Mouse (Mus musculus): Measurements from ENCODE around the gene Lmntd2. TPM values are rescaled to one million over a fixed set of nuclear protein-coding genes. Genes with fewer than 3 reads are reported as not detected.

Gene Lmntd2
- polyA plus RNA-seq, 1 experiment from 2014 or later, result 0.35 TPM

DNA sequence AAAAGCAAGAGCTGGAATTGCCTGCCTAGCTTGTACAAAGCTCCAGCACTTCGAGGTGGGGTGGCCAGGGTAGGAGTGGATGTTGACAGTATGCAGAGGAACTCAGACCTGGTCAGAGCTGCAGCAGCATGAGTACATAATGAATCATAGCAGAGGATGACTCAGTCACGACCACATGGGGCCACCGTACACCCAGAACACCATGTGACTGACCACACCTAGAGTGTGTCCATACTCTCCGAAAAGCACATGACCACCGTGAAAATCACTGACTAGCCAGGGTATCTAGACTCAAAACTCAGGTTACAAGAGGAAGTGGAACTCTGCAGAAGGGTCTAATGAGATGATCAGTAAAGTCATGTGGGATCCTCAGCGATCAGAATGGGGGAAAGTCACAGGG is 49.0 kb downstream of the Lmntd2 start:
- 87% methylated on average over 6 of the region's 6 CpGs for WGBS

DNA sequence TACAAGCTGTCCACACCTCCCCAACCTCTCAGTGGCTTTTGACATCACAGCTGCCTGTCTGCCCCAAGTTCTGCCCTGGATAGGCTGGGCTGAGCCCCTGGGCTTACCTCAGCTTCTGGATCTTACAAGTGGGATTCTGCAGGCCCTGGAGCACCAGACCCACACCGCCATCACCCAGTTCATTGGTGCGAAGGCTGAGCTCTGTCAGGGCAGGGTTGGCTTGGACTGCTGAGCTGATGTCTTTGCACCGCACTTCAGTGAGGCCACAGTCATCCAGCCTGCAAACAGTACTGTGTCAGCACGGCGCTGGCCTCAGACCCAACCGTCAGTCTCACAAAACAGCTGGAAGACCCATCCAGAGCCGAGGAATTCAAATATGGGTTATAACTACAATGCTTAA is 49.5 kb downstream of the Lmntd2 start:
- H3K4me2 ChIP-seq (ENCODE audit: low read length), result no peak overlapping the region
- WGBS, result 92% methylated on average over 7 of the region's 7 CpGs
- no peaks in the 10 kb centered on the region; the same call in 1 of the 2 replicates for H3K4me1 ChIP-seq (ENCODE audit: control insufficient read depth, insufficient read depth, low read depth, low read length)
- H3K4me3 ChIP-seq (ENCODE audit: low read length), result no peak overlapping the region
- H3K27me3 ChIP-seq (replicated peaks; ENCODE audit: control insufficient read depth, insufficient read depth, low read length), result no peaks in the 10 kb centered on the region
- ATAC-seq, result no peak
- peaks cover 3% of the 10 kb centered on the region; the same call in 1 of the 2 replicates for H3K36me3 ChIP-seq (ENCODE audit: control insufficient read depth, insufficient read depth, low read length)
- H3K9ac ChIP-seq (ENCODE audit: low read depth, low read length), result no peak overlapping the region
- no peak overlapping the region for H3K27ac ChIP-seq (ENCODE audit: low read depth, low read length)
- H3K9me3 ChIP-seq (ENCODE audit: control insufficient read depth, low read length), result no peaks in the 10 kb centered on the region

More for the DNA sequence above, 49.0 kb downstream of the Lmntd2 start:
- no peak for ATAC-seq
- H3K4me2 ChIP-seq (ENCODE audit: low read length), result no peak overlapping the region
- H3K4me3 ChIP-seq (ENCODE audit: low read length), result no peak overlapping the region
- no peaks in the 10 kb centered on the region for H3K27me3 ChIP-seq (replicated peaks; ENCODE audit: control insufficient read depth, insufficient read depth, low read length)
- H3K9me3 ChIP-seq (ENCODE audit: control insufficient read depth, low read length), result no peaks in the 10 kb centered on the region
- H3K27ac ChIP-seq (ENCODE audit: low read depth, low read length), result no peak overlapping the region
- H3K9ac ChIP-seq (ENCODE audit: low read depth, low read length), result no peak overlapping the region
- H3K36me3 ChIP-seq (ENCODE audit: control insufficient read depth, insufficient read depth, low read length), result peaks cover 3% of the 10 kb centered on the region; the same call in 1 of the 2 replicates
- H3K4me1 ChIP-seq (ENCODE audit: control insufficient read depth, insufficient read depth, low read depth, low read length), result no peaks in the 10 kb centered on the region; the same call in 1 of the 2 replicates

MicroRNAs within 50 kb of the gene (microRNA counts, 519-probe panel; counts per million panel counts)
- microRNA mmu-miR-210, result 2,591 counts per million, percentile 68 among the panel's probes with 10 or more counts

Small RNA genes within 50 kb of the gene (microRNA-seq; reads per million reads assigned to microRNA genes)
- gene Mir210, result 334 reads per million, percentile 64 among the genes with 10 or more reads in this experiment

Other genes starting within 250 kb of the Lmntd2 start
- gene Ifitm1, start 246.9 kb downstream of the Lmntd2 start, polyA plus RNA-seq (2015; fragmentation: Nextera tagmentation; extraction: Ambion mirVana), result 15.2 and 19.4 TPM in 2 replicates
- gene Ifitm3, start 203.3 kb downstream of the Lmntd2 start, polyA plus RNA-seq (2015; fragmentation: Nextera tagmentation; extraction: Ambion mirVana), result 41.2 and 43.1 TPM in 2 replicates
- 0.83 and 1.3 TPM in 2 replicates for gene Ifitm6, start 196.2 kb downstream of the Lmntd2 start, polyA plus RNA-seq (2015; fragmentation: Nextera tagmentation; extraction: Ambion mirVana)
- gene Gm17387, start 184.9 kb downstream of the Lmntd2 start, polyA plus RNA-seq (2015; fragmentation: Nextera tagmentation; extraction: Ambion mirVana), result not detected in 2 replicates
- gene B4galnt4, start 153.0 kb downstream of the Lmntd2 start, polyA plus RNA-seq (2015; fragmentation: Nextera tagmentation; extraction: Ambion mirVana), result 53.3 and 55.0 TPM in 2 replicates
- gene Pkp3, start 135.9 kb downstream of the Lmntd2 start, polyA plus RNA-seq (2015; fragmentation: Nextera tagmentation; extraction: Ambion mirVana), result 0.31 and 0.32 TPM in 2 replicates
- gene Sigirr, start 113.5 kb downstream of the Lmntd2 start, polyA plus RNA-seq (2015; fragmentation: Nextera tagmentation; extraction: Ambion mirVana), result 3.2 and 3.3 TPM in 2 replicates
- gene Ano9, start 96.3 kb downstream of the Lmntd2 start, polyA plus RNA-seq (2015; fragmentation: Nextera tagmentation; extraction: Ambion mirVana), result 0.49 and 0.80 TPM in 2 replicates
- gene Ptdss2, start 91.7 kb downstream of the Lmntd2 start, polyA plus RNA-seq (2015; fragmentation: Nextera tagmentation; extraction: Ambion mirVana), result 82.8 and 95.8 TPM in 2 replicates
- gene Rnh1, start 41.2 kb downstream of the Lmntd2 start, polyA plus RNA-seq (2015; fragmentation: Nextera tagmentation; extraction: Ambion mirVana), result 53.6 and 54.1 TPM in 2 replicates
- 93.2 and 132 TPM in 2 replicates for gene Hras, start 20.1 kb downstream of the Lmntd2 start, polyA plus RNA-seq (2015; fragmentation: Nextera tagmentation; extraction: Ambion mirVana)
- 10.1 and 10.4 TPM in 2 replicates for gene Lrrc56, start 19.9 kb downstream of the Lmntd2 start, polyA plus RNA-seq (2015; fragmentation: Nextera tagmentation; extraction: Ambion mirVana)
- 22.8 and 25.9 TPM in 2 replicates for gene Rassf7, start 1.8 kb upstream of the Lmntd2 start, polyA plus RNA-seq (2015; fragmentation: Nextera tagmentation; extraction: Ambion mirVana)
- 57.1 and 67.4 TPM in 2 replicates for gene Phrf1, start 14.7 kb upstream of the Lmntd2 start, polyA plus RNA-seq (2015; fragmentation: Nextera tagmentation; extraction: Ambion mirVana)
- gene Irf7, start 52.4 kb upstream of the Lmntd2 start, polyA plus RNA-seq (2015; fragmentation: Nextera tagmentation; extraction: Ambion mirVana), result 1.8 and 2.0 TPM in 2 replicates
- 0.29 TPM in 1 of 2 replicates, not detected in the other for gene Cdhr5, start 62.7 kb upstream of the Lmntd2 start, polyA plus RNA-seq (2015; fragmentation: Nextera tagmentation; extraction: Ambion mirVana)
- gene Sct, start 65.1 kb upstream of the Lmntd2 start, polyA plus RNA-seq (2015; fragmentation: Nextera tagmentation; extraction: Ambion mirVana), result 3.5 and 6.1 TPM in 2 replicates
- gene Drd4, start 77.9 kb upstream of the Lmntd2 start, polyA plus RNA-seq (2015; fragmentation: Nextera tagmentation; extraction: Ambion mirVana), result 0.64 and 1.00 TPM in 2 replicates
- gene Deaf1, start 113.6 kb upstream of the Lmntd2 start, polyA plus RNA-seq (2015; fragmentation: Nextera tagmentation; extraction: Ambion mirVana), result 202 and 206 TPM in 2 replicates
- 48.2 and 52.2 TPM in 2 replicates for gene Tmem80, start 113.7 kb upstream of the Lmntd2 start, polyA plus RNA-seq (2015; fragmentation: Nextera tagmentation; extraction: Ambion mirVana)
- 2.5 and 3.1 TPM in 2 replicates for gene Eps8l2, start 124.8 kb upstream of the Lmntd2 start, polyA plus RNA-seq (2015; fragmentation: Nextera tagmentation; extraction: Ambion mirVana)
- gene Taldo1, start 178.1 kb upstream of the Lmntd2 start, polyA plus RNA-seq (2015; fragmentation: Nextera tagmentation; extraction: Ambion mirVana), result 276 and 284 TPM in 2 replicates
- 51.8 and 55.2 TPM in 2 replicates for gene Gatd1, start 200.1 kb upstream of the Lmntd2 start, polyA plus RNA-seq (2015; fragmentation: Nextera tagmentation; extraction: Ambion mirVana)
- gene Cend1, start 215.4 kb upstream of the Lmntd2 start, polyA plus RNA-seq (2015; fragmentation: Nextera tagmentation; extraction: Ambion mirVana), result 226 and 245 TPM in 2 replicates
- gene Slc25a22, start 223.8 kb upstream of the Lmntd2 start, polyA plus RNA-seq (2015; fragmentation: Nextera tagmentation; extraction: Ambion mirVana), result 96.3 and 104 TPM in 2 replicates
- gene Pidd1, start 229.9 kb upstream of the Lmntd2 start, polyA plus RNA-seq (2015; fragmentation: Nextera tagmentation; extraction: Ambion mirVana), result 2.8 and 4.5 TPM in 2 replicates
- 602 and 645 TPM in 2 replicates for gene Rplp2, start 233.3 kb upstream of the Lmntd2 start, polyA plus RNA-seq (2015; fragmentation: Nextera tagmentation; extraction: Ambion mirVana)
- 20.0 and 20.9 TPM in 2 replicates for gene Pnpla2, start 241.1 kb upstream of the Lmntd2 start, polyA plus RNA-seq (2015; fragmentation: Nextera tagmentation; extraction: Ambion mirVana)
- gene Cracr2b, start 247.0 kb upstream of the Lmntd2 start, polyA plus RNA-seq (2015; fragmentation: Nextera tagmentation; extraction: Ambion mirVana), result 7.9 and 10.8 TPM in 2 replicates

Measured in hindbrain, embryonic 16.5 days (tissue).